Mouse (Mus musculus): ENCODE measurements around the gene Cdr2l. TPM values are rescaled to one million over a fixed set of nuclear protein-coding genes. Genes with fewer than 3 reads are reported as not detected.

Gene Cdr2l
- 28.3 and 29.6 TPM in 2 replicates for polyA plus RNA-seq (2016; fragmentation: Nextera tagmentation; extraction: Ambion mirVana)

GRCm38 (mm10) chr11:115381743-115382539 is at the start of gene Cdr2l:
TSS of gene Cdr2l (plus strand) at chr11:115381916.
- Histone ChIP-seq H3K4me2 (peak within 1 kb of the TSS; percentile 76), H3K27me3 (no peaks in the 10 kb centered on the region), H3K9me3 (0 out of 2 replicates have a peak, but pooled peaks cover 3% of the 10 kb centered on the region), H3K4me1 (peaks cover 48% of the 10 kb centered on the region), H3K36me3 (replicated peaks) (no peaks in the 10 kb centered on the region), H3K4me3 (replicated peaks) (peak within 1 kb of the TSS; percentile 87), H3K9ac (peak within 1 kb of the TSS; percentile 95), H3K27ac (peak within 1 kb of the TSS; percentile 94)
- WGBS: under 1% methylated on average over 69 of the region's 76 CpGs
- ATAC-seq (ENCODE audit: low FRiP score): peak; percentile 94

GRCm38 (mm10) chr11:115334531-115334930 is 47.2 kb upstream of the Cdr2l start, which contains the start of gene Otop3:
TSS of gene Otop3 (plus strand) at chr11:115334731.
- Histone ChIP-seq H3K27ac (no peak within 1 kb of the TSS), H3K27me3 (peaks cover 80% of the 10 kb centered on the region), H3K4me3 (replicated peaks) (peak within 1 kb of the TSS; percentile 10), H3K36me3 (replicated peaks) (no peaks in the 10 kb centered on the region), H3K4me1 (peaks cover 11% of the 10 kb centered on the region), H3K9ac (no peak within 1 kb of the TSS), H3K4me2 (peak within 1 kb of the TSS; percentile 48), H3K9me3 (no peaks in the 10 kb centered on the region)
- WGBS: under 1% methylated on average over 29 of the region's 29 CpGs
- no peak for ATAC-seq (ENCODE audit: low FRiP score)

GRCm38 (mm10) chr11:115335223-115335622 is 46.5 kb upstream of the Cdr2l start:
- peaks cover 83% of the 10 kb centered on the region for H3K27me3 ChIP-seq
- H3K27ac ChIP-seq: no peak overlapping the region
- H3K9ac ChIP-seq: no peak overlapping the region
- no peaks in the 10 kb centered on the region for H3K36me3 ChIP-seq (replicated peaks)
- no peaks in the 10 kb centered on the region for H3K9me3 ChIP-seq
- no peak overlapping the region for H3K4me3 ChIP-seq (replicated peaks)
- peaks cover 11% of the 10 kb centered on the region for H3K4me1 ChIP-seq
- no peak for ATAC-seq (ENCODE audit: low FRiP score)
- no peak overlapping the region; the same call in 1 of the 2 replicates for H3K4me2 ChIP-seq
- WGBS: 57% methylated on average over 12 of the region's 12 CpGs

GRCm38 (mm10) chr11:115336115-115336514 is 45.6 kb upstream of the Cdr2l start:
- H3K36me3 ChIP-seq (replicated peaks): no peaks in the 10 kb centered on the region
- H3K27me3 ChIP-seq: peaks cover 88% of the 10 kb centered on the region
- no peak for ATAC-seq (ENCODE audit: low FRiP score)
- peaks cover 11% of the 10 kb centered on the region for H3K4me1 ChIP-seq
- no peak overlapping the region for H3K4me2 ChIP-seq
- H3K4me3 ChIP-seq (replicated peaks): no peak overlapping the region
- no peak overlapping the region for H3K27ac ChIP-seq
- WGBS: 17% methylated on average over 6 of the region's 6 CpGs
- no peaks in the 10 kb centered on the region for H3K9me3 ChIP-seq
- no peak overlapping the region for H3K9ac ChIP-seq

GRCm38 (mm10) chr11:115337350-115337749 is 44.4 kb upstream of the Cdr2l start:
- no peak for ATAC-seq (ENCODE audit: low FRiP score)
- H3K4me2 ChIP-seq: no peak overlapping the region

GRCm38 (mm10) chr11:115337826-115338225 is 43.9 kb upstream of the Cdr2l start:
- Histone ChIP-seq H3K36me3 (replicated peaks) (no peaks in the 10 kb centered on the region), H3K27ac (no peak overlapping the region), H3K9me3 (no peaks in the 10 kb centered on the region), H3K9ac (no peak overlapping the region), H3K27me3 (peaks cover 77% of the 10 kb centered on the region), H3K4me2 (no peak overlapping the region), H3K4me3 (replicated peaks) (no peak overlapping the region), H3K4me1 (peaks cover 11% of the 10 kb centered on the region)
- no peak for ATAC-seq (ENCODE audit: low FRiP score)
- 92% methylated on average over 1 of the region's 1 CpGs for WGBS

More at GRCm38 (mm10) chr11:115337350-115337749, 44.4 kb upstream of the Cdr2l start:
- WGBS: 53% methylated on average over 3 of the region's 3 CpGs
- no peaks in the 10 kb centered on the region for H3K36me3 ChIP-seq (replicated peaks)
- peaks cover 81% of the 10 kb centered on the region for H3K27me3 ChIP-seq
- no peak overlapping the region for H3K9ac ChIP-seq
- no peaks in the 10 kb centered on the region for H3K9me3 ChIP-seq
- H3K4me3 ChIP-seq (replicated peaks): no peak overlapping the region
- no peak overlapping the region for H3K27ac ChIP-seq
- H3K4me1 ChIP-seq: peaks cover 11% of the 10 kb centered on the region

GRCm38 (mm10) chr11:115341246-115341645 is 40.5 kb upstream of the Cdr2l start:
- WGBS: 77% methylated on average over 2 of the region's 2 CpGs
- H3K4me3 ChIP-seq (replicated peaks): no peak overlapping the region
- H3K9ac ChIP-seq: no peak overlapping the region
- no peak for ATAC-seq (ENCODE audit: low FRiP score)
- no peak overlapping the region for H3K27ac ChIP-seq
- H3K36me3 ChIP-seq (replicated peaks): no peaks in the 10 kb centered on the region
- H3K4me1 ChIP-seq: no peaks in the 10 kb centered on the region
- H3K4me2 ChIP-seq: no peak overlapping the region
- peaks cover 61% of the 10 kb centered on the region for H3K27me3 ChIP-seq
- no peaks in the 10 kb centered on the region for H3K9me3 ChIP-seq

GRCm38 (mm10) chr11:115341866-115342265 is 39.9 kb upstream of the Cdr2l start:
- Histone ChIP-seq H3K4me3 (replicated peaks) (no peak overlapping the region), H3K27ac (no peak overlapping the region), H3K9me3 (no peaks in the 10 kb centered on the region), H3K36me3 (replicated peaks) (no peaks in the 10 kb centered on the region), H3K9ac (no peak overlapping the region), H3K4me2 (no peak overlapping the region), H3K4me1 (no peaks in the 10 kb centered on the region), H3K27me3 (peaks cover 57% of the 10 kb centered on the region)
- ATAC-seq (ENCODE audit: low FRiP score): no peak
- 81% methylated on average over 6 of the region's 6 CpGs for WGBS

GRCm38 (mm10) chr11:115344967-115345366 is 36.7 kb upstream of the Cdr2l start:
- H3K4me2 ChIP-seq: no peak overlapping the region
- H3K9me3 ChIP-seq: no peaks in the 10 kb centered on the region
- peaks cover 6% of the 10 kb centered on the region; the same call in 1 of the 2 replicates for H3K36me3 ChIP-seq (replicated peaks)
- H3K27ac ChIP-seq: no peak overlapping the region
- H3K4me1 ChIP-seq: no peaks in the 10 kb centered on the region
- H3K27me3 ChIP-seq: peaks cover 50% of the 10 kb centered on the region
- ATAC-seq (ENCODE audit: low FRiP score): no peak
- 13% methylated on average over 12 of the region's 12 CpGs for WGBS
- H3K9ac ChIP-seq: no peak overlapping the region
- H3K4me3 ChIP-seq (replicated peaks): no peak overlapping the region

- Histone ChIP-seq H3K4me2 (no peak overlapping the region), H3K27me3 (peaks cover 45% of the 10 kb centered on the region), H3K4me3 (replicated peaks) (no peak overlapping the region), H3K27ac (no peak overlapping the region), H3K9me3 (no peaks in the 10 kb centered on the region), H3K36me3 (replicated peaks) (peaks cover 10% of the 10 kb centered on the region; the same call in 1 of the 2 replicates), H3K9ac (no peak overlapping the region), H3K4me1 (no peaks in the 10 kb centered on the region)
- ATAC-seq (ENCODE audit: low FRiP score): no peak
- WGBS: 56% methylated on average over 7 of the region's 7 CpGs
Measured at GRCm38 (mm10) chr11:115345515-115345914, 36.2 kb upstream of the Cdr2l start.

- H3K4me2 ChIP-seq: no peak overlapping the region
- H3K4me3 ChIP-seq (replicated peaks): no peak overlapping the region
- H3K9ac ChIP-seq: no peak overlapping the region
- H3K36me3 ChIP-seq (replicated peaks): peaks cover 22% of the 10 kb centered on the region
- H3K27ac ChIP-seq: no peak overlapping the region
- no peaks in the 10 kb centered on the region for H3K9me3 ChIP-seq
- no peaks in the 10 kb centered on the region for H3K4me1 ChIP-seq
- H3K27me3 ChIP-seq: peaks cover 31% of the 10 kb centered on the region
- 63% methylated on average over 17 of the region's 17 CpGs for WGBS
- ATAC-seq (ENCODE audit: low FRiP score): no peak
Measured at GRCm38 (mm10) chr11:115348681-115349248, 33.0 kb upstream of the Cdr2l start.

GRCm38 (mm10) chr11:115349976-115350375 is 31.7 kb upstream of the Cdr2l start:
- Histone ChIP-seq H3K9ac (no peak overlapping the region), H3K4me3 (replicated peaks) (no peak overlapping the region), H3K36me3 (replicated peaks) (peaks cover 22% of the 10 kb centered on the region), H3K4me2 (no peak overlapping the region), H3K4me1 (no peaks in the 10 kb centered on the region), H3K9me3 (no peaks in the 10 kb centered on the region), H3K27me3 (peaks cover 25% of the 10 kb centered on the region), H3K27ac (no peak overlapping the region)
- WGBS: 86% methylated on average over 4 of the region's 4 CpGs
- no peak for ATAC-seq (ENCODE audit: low FRiP score)

Measured in forebrain, embryonic 12.5 days (tissue).